Mouse (Mus musculus) liver, adult 2 months (tissue): Measurements from ENCODE around the gene Wnk2. TPM values are rescaled to one million over a fixed set of nuclear protein-coding genes. Genes with fewer than 3 reads are reported as not detected.
A peak's percentile ranks its signal among the peaks of the same experiment; 100 is the strongest.

ENCODE experiments used
- DNase-seq: peaks from one replicate; pipeline ENCODE4 v3.0.0-alpha.2; 2011; ENCODE audit warnings: low read depth, low spot score; ENCODE audit errors: extremely low read depth
- H3K27ac ChIP-seq: fragments of 200-500 bp; replicated peaks from 2 replicates; pipeline ENCODE4 v1.5.1; 2012; ENCODE audit warnings: low read depth, mild to moderate bottlenecking, control low read depth, inconsistent platforms, low read length; ENCODE audit not compliant: insufficient read depth
- H3K27me3 ChIP-seq: fragments of 200-500 bp; 2 replicates; pipeline ENCODE4 v1.6.1; 2012; ENCODE audit warnings: mild to moderate bottlenecking, moderate library complexity, low read length, inconsistent platforms; ENCODE audit not compliant: control insufficient read depth, insufficient read depth
- H3K36me3 ChIP-seq: fragments of 200-500 bp; 2 replicates; pipeline ENCODE4 v1.6.1; 2012; ENCODE audit warnings: low read length, inconsistent platforms; ENCODE audit not compliant: control insufficient read depth, insufficient read depth
- H3K4me1 ChIP-seq: fragments of 200-500 bp; 2 replicates; pipeline ENCODE4 v1.6.1; 2011; ENCODE audit warnings: low read length; ENCODE audit not compliant: control insufficient read depth, insufficient read depth
- H3K4me3 ChIP-seq: fragments of 200-500 bp; 2 replicates; pipeline ENCODE4 v1.5.1; 2011; ENCODE audit warnings: low read depth, mild to moderate bottlenecking, control low read depth, low read length, moderate library complexity; ENCODE audit not compliant: insufficient read depth
- H3K79me2 ChIP-seq: fragments of 200-500 bp; 2 replicates; pipeline ENCODE4 v1.6.1; 2012; ENCODE audit warnings: inconsistent platforms, mild to moderate bottlenecking, low read length, moderate library complexity; ENCODE audit not compliant: control insufficient read depth, insufficient read depth
- H3K9ac ChIP-seq: fragments of 200-500 bp; 2 replicates; pipeline ENCODE4 v1.6.1; 2012; ENCODE audit warnings: low read depth, mild to moderate bottlenecking, control low read depth, inconsistent platforms, low read length
- CTCF ChIP-seq: fragments of 200-500 bp; IDR thresholded peaks from 2 replicates; pipeline ENCODE4 v1.5.1; 2011; ENCODE audit warnings: low read depth, low read length, control low read depth
- POLR2A ChIP-seq: fragments of 200-500 bp; IDR thresholded peaks from 2 replicates; pipeline ENCODE4 v1.6.1; 2011; ENCODE audit warnings: low read length, control low read depth; ENCODE audit not compliant: insufficient read depth; ENCODE audit errors: extremely low read depth
- WGBS: fragments of 180-500 bp; shearing (Covaris S2); methylation state at CpG from one replicate; pipeline ENCODE4 v1.1.7; 2018; 5-methylcytosine and 5-hydroxymethylcytosine counted together
- polyA plus RNA-seq: library from polyadenylated mRNA; depleted of rRNA; stranded (reverse); fragments of >200 nt; gene quantifications from 2 replicates; pipeline ENCODE4 v1.2.3, GENCODE M21; 2012; rRNA removed
- total RNA-seq: library from RNA; depleted of rRNA; stranded (reverse); fragments of >200 nt; gene quantifications from 2 replicates; pipeline ENCODE4 v1.2.3, GENCODE M21; 2014; rRNA removed

Wnk2 gene
- total and polyA plus RNA-seq, 2 experiments = 0.09 to 0.15 TPM

DNA sequence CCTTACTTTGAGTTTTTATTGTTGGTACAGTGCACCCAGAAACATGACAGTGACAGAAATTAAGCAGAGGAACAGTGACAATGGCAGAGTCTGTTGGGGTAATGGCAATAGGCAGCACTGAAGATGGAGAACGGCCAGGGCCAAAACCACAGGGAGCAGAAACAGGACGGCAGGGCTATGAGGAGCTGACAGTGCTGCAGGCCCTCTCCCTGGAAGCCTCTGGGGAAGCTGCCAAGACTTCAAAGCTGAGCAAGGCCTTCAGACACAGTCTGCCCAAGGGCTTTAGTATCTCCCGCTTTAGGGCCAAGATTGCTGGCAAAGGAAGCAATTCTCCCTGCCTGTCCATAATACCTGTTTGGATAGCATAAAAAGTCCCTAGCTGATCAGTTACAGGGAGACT, 146.1 kb downstream of the Wnk2 start:
- H3K4me3 ChIP-seq = no peak overlapping the region
- no peaks in the 10 kb centered on the region for H3K27me3 ChIP-seq
- TF ChIP-seq POLR2A (no peak), CTCF (no peak)
- no peak overlapping the region for H3K27ac ChIP-seq
- H3K36me3 ChIP-seq = no peaks in the 10 kb centered on the region
- WGBS = 77% methylated on average over 3 of the region's 3 CpGs
- H3K4me1 ChIP-seq = peaks cover 1% of the 10 kb centered on the region; the same call in 1 of the 2 replicates
- DNase-seq = no peak
- no peaks in the 10 kb centered on the region for H3K79me2 ChIP-seq
- H3K9ac ChIP-seq = no peak overlapping the region

DNA sequence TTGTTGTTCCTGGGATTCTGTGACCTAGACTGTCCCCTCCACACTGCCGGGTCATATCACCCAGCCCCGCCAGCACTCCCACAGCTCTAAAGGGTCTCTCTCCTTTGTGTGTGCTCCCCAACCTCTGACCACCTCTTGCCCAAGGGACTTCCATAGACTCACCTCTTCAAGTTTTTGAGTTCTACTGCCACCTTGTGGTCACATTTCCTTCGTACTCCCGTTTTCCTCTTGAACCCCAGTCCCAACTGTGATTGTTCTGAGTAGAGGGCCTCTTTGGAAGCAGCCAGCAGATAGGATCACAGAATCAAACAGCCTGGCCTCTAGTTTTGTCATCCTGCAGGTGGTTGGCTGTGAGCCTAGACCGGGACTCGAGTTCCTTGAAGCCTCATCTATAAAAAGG, 149.2 kb downstream of the Wnk2 start:
- Histone ChIP-seq H3K27ac (no peak overlapping the region), H3K4me3 (no peak overlapping the region), H3K79me2 (no peaks in the 10 kb centered on the region), H3K9ac (no peak overlapping the region), H3K27me3 (no peaks in the 10 kb centered on the region), H3K4me1 (peaks cover 1% of the 10 kb centered on the region), H3K36me3 (no peaks in the 10 kb centered on the region)
- WGBS = 10% methylated on average over 6 of the region's 6 CpGs
- TF ChIP-seq CTCF (no peak; the same call in 1 of the 2 replicates), POLR2A (no peak)
- DNase-seq = peak; percentile 68

GRCm38 (mm10) chr13:48996731-48997130, 151.1 kb downstream of the Wnk2 start:
- no peaks in the 10 kb centered on the region for H3K36me3 ChIP-seq
- no peak for DNase-seq
- H3K4me1 ChIP-seq = peaks cover 1% of the 10 kb centered on the region
- no peaks in the 10 kb centered on the region for H3K27me3 ChIP-seq
- H3K9ac ChIP-seq = no peak overlapping the region
- no peak overlapping the region for H3K4me3 ChIP-seq
- H3K79me2 ChIP-seq = no peaks in the 10 kb centered on the region
- WGBS = 91% methylated on average over 4 of the region's 4 CpGs
- no peak overlapping the region for H3K27ac ChIP-seq
- TF ChIP-seq CTCF = no peak
- TF ChIP-seq POLR2A = no peak

DNA sequence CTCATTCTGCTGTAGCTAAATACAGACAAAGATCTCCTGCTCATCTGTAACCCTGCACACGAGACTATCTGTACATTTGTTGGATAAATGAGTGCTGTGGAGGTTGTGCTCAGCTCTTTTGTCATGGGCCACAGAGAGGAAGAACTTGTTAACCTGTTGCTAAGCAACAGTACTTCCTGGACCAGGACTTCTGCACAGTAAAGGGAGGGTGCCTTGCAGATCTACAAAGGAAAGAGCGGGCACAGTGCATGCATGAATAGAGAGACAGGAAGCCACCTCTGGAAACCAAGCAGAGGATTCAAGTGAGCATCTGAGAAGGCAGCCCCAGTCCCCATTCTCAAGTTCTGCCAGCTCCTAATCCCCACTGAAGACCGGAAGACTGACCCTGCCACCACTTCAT, 152.9 kb downstream of the Wnk2 start:
- H3K27ac ChIP-seq = no peak overlapping the region
- H3K4me1 ChIP-seq = peaks cover 1% of the 10 kb centered on the region
- H3K79me2 ChIP-seq = no peaks in the 10 kb centered on the region
- 69% methylated on average over 3 of the region's 3 CpGs for WGBS
- H3K9ac ChIP-seq = no peak overlapping the region
- no peak overlapping the region for H3K4me3 ChIP-seq
- no peaks in the 10 kb centered on the region for H3K27me3 ChIP-seq
- no peak for DNase-seq
- TF ChIP-seq POLR2A = no peak
- no peak for TF ChIP-seq CTCF
- H3K36me3 ChIP-seq = no peaks in the 10 kb centered on the region

GRCm38 (mm10) chr13:48992914-48993313, 154.9 kb downstream of the Wnk2 start:
- Histone ChIP-seq H3K27ac (no peak overlapping the region), H3K4me1 (no peaks in the 10 kb centered on the region; the same call in 1 of the 2 replicates), H3K4me3 (no peak overlapping the region), H3K9ac (no peak overlapping the region), H3K79me2 (no peaks in the 10 kb centered on the region), H3K36me3 (no peaks in the 10 kb centered on the region), H3K27me3 (no peaks in the 10 kb centered on the region)
- TF ChIP-seq CTCF (no peak), POLR2A (no peak)
- DNase-seq = no peak

DNA sequence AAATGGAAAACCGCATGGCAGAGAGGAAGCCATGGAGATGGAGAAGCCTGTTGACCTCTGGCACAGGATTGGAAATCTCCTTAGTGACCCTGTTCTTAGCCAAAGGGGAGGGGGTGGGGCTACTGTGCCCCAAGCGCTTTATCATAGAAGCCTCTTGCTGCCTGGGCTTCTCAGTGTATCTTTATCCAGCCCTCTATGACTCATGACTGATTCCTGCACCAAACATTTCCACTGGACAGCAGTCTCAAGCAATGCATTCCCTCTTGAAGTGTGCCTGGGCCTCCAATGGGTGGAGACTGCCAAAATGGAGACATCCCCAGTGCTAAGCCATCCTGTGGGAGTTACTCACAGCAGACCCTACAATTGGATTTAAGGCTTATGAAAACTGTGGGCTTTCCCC, 157.7 kb downstream of the Wnk2 start:
- Histone ChIP-seq H3K36me3 (no peaks in the 10 kb centered on the region), H3K4me1 (no peaks in the 10 kb centered on the region; the same call in 1 of the 2 replicates), H3K79me2 (no peaks in the 10 kb centered on the region), H3K27me3 (no peaks in the 10 kb centered on the region), H3K9ac (no peak overlapping the region), H3K27ac (no peak overlapping the region), H3K4me3 (no peak overlapping the region)
- WGBS = 82% methylated on average over 2 of the region's 2 CpGs
- TF ChIP-seq CTCF (no peak), POLR2A (no peak)
- no peak for DNase-seq

Other genes starting within 250 kb of the Wnk2 start
- 45.1 and 59.3 TPM in 2 replicates for gene Fam120a, start 180.0 kb downstream of the Wnk2 start, total RNA-seq
- gene Fam120a, start 180.0 kb downstream of the Wnk2 start, polyA plus RNA-seq = 40.1 and 40.6 TPM in 2 replicates
- 178 TPM in 2 replicates for gene Ninj1, start 39.5 kb upstream of the Wnk2 start, total RNA-seq
- 1,040 and 1,373 TPM in 2 replicates for gene Ninj1, start 39.5 kb upstream of the Wnk2 start, polyA plus RNA-seq
- 11.2 and 15.3 TPM in 2 replicates for gene Card19, start 68.0 kb upstream of the Wnk2 start, total RNA-seq
- 35.4 and 38.0 TPM in 2 replicates for gene Card19, start 68.0 kb upstream of the Wnk2 start, polyA plus RNA-seq
- gene Susd3, start 100.7 kb upstream of the Wnk2 start, total RNA-seq = 0.18 and 0.27 TPM in 2 replicates
- gene Susd3, start 100.7 kb upstream of the Wnk2 start, polyA plus RNA-seq = 0.49 and 1.1 TPM in 2 replicates
- 0.60 and 0.65 TPM in 2 replicates for gene Fgd3, start 172.3 kb upstream of the Wnk2 start, total RNA-seq
- 0.40 and 0.51 TPM in 2 replicates for gene Fgd3, start 172.3 kb upstream of the Wnk2 start, polyA plus RNA-seq
- gene Bicd2, start 193.6 kb upstream of the Wnk2 start, total RNA-seq = 7.4 and 7.6 TPM in 2 replicates
- 6.2 and 8.7 TPM in 2 replicates for gene Bicd2, start 193.6 kb upstream of the Wnk2 start, polyA plus RNA-seq